Mouse (Mus musculus) MEL (cell line): ENCODE results near the gene Mef2d. TPM values are rescaled to one million over a fixed set of nuclear protein-coding genes. Genes with fewer than 3 reads are reported as not detected.

Experiments
- DNase-seq: peaks from one replicate; pipeline ENCODE4 v3.0.0; 2011; ENCODE audit warnings: low read depth, low spot score
- H3K27ac ChIP-seq: 2 replicates; pipeline ENCODE4 v1.5.1; 2012; ENCODE audit warnings: low read depth, mild to moderate bottlenecking, control low read depth, low read length, moderate library complexity; ENCODE audit not compliant: control insufficient read depth
- H3K27me3 ChIP-seq, 2 experiments: fragments of 150-350 bp in 1 of 2; sonication (generic) in 1 of 2; 2 replicates each; pipeline ENCODE4 v1.6.1; 2012; ENCODE audit warnings: low read length in 2 of 2, mild to moderate bottlenecking in 2 of 2, improper control_type of control experiment in 1 of 2, moderate library complexity in 1 of 2; ENCODE audit not compliant: insufficient read depth in 2 of 2, control insufficient read depth in 1 of 2
- H3K36me3 ChIP-seq, 2 experiments: 2 replicates each; pipeline ENCODE4 v1.6.1; 2012 to 2014; ENCODE audit warnings: low read length in 2 of 2, improper control_type of control experiment in 1 of 2, inconsistent platforms in 1 of 2, mild to moderate bottlenecking in 1 of 2; ENCODE audit not compliant: insufficient read depth in 2 of 2, control insufficient read depth in 1 of 2
- H3K4me1 ChIP-seq, 2 experiments: fragments of 150-350 bp in 1 of 2; sonication (generic) in 1 of 2; 2 replicates each; pipeline ENCODE4 v1.6.1; 2012; ENCODE audit warnings: low read length in 2 of 2, improper control_type of control experiment in 1 of 2, mild to moderate bottlenecking in 1 of 2; ENCODE audit not compliant: insufficient read depth in 2 of 2, control insufficient read depth in 1 of 2
- H3K4me3 ChIP-seq, 2 experiments: fragments of 150-350 bp in 1 of 2; sonication (generic) in 1 of 2; 2 replicates each; pipeline ENCODE4 v1.5.1; 2012; ENCODE audit warnings: low read depth in 2 of 2, low read length in 2 of 2, mild to moderate bottlenecking in 2 of 2, moderate library complexity in 2 of 2, control low read depth in 1 of 2, improper control_type of control experiment in 1 of 2; ENCODE audit not compliant: control insufficient read depth in 1 of 2, insufficient read depth in 1 of 2
- H3K79me2 ChIP-seq: 2 replicates; pipeline ENCODE4 v1.6.1; 2012; ENCODE audit warnings: mild to moderate bottlenecking, low read length, moderate library complexity; ENCODE audit not compliant: control insufficient read depth, poor library complexity, insufficient read depth
- H3K9ac ChIP-seq: 2 replicates; pipeline ENCODE4 v1.6.1; 2012; ENCODE audit warnings: low read depth, mild to moderate bottlenecking, control low read depth, low read length, moderate library complexity; ENCODE audit not compliant: control insufficient read depth, poor library complexity, severe bottlenecking
- H3K9me3 ChIP-seq: fragments of 150-350 bp; sonication (generic); replicated peaks from 2 replicates; pipeline ENCODE4 v1.6.1; 2012; ENCODE audit warnings: mild to moderate bottlenecking, low read length, improper control_type of control experiment, moderate library complexity; ENCODE audit not compliant: insufficient read depth
- BHLHE40 ChIP-seq: IDR thresholded peaks from 2 replicates; pipeline ENCODE4 v1.6.1; 2012; ENCODE audit warnings: low read depth, mild to moderate bottlenecking, inconsistent platforms, low read length, improper control_type of control experiment, borderline replicate concordance
- CTCF ChIP-seq, 3 experiments: IDR thresholded peaks in 2 of 3; conservative IDR thresholded peaks in 1 of 3; 2 replicates each; pipeline ENCODE4 v1.5.1; 2011 to 2012; ENCODE audit warnings: low read length in 3 of 3, low read depth in 2 of 3, mild to moderate bottlenecking in 2 of 3, improper control_type of control experiment in 1 of 3, inconsistent platforms in 1 of 3, mixed read lengths in 1 of 3, moderate library complexity in 1 of 3; ENCODE audit not compliant: control insufficient read depth in 1 of 3, insufficient read depth in 1 of 3, poor library complexity in 1 of 3, severe bottlenecking in 1 of 3
- ELF1 ChIP-seq: IDR thresholded peaks from 2 replicates; pipeline ENCODE4 v1.6.1; 2014; ENCODE audit warnings: low read depth, mild to moderate bottlenecking, inconsistent platforms, low read length, improper control_type of control experiment, moderate library complexity
- EP300 ChIP-seq, 2 experiments: IDR thresholded peaks; 2 replicates each; pipeline ENCODE4 v1.6.1; 2011; ENCODE audit warnings: improper control_type of control experiment in 2 of 2, low read length in 2 of 2, low read depth in 1 of 2, mild to moderate bottlenecking in 1 of 2
- HCFC1 ChIP-seq: IDR thresholded peaks from 2 replicates; pipeline ENCODE4 v1.6.1; 2012; ENCODE audit warnings: low read depth, mild to moderate bottlenecking, inconsistent platforms, low read length, improper control_type of control experiment, moderate library complexity
- JUND ChIP-seq: IDR thresholded peaks from 2 replicates; pipeline ENCODE4 v1.6.1; 2011; ENCODE audit warnings: low read depth, mild to moderate bottlenecking, improper control_type of control experiment, low read length
- MAZ ChIP-seq: IDR thresholded peaks from 2 replicates; pipeline ENCODE4 v1.6.1; 2012; ENCODE audit warnings: low read depth, mild to moderate bottlenecking, inconsistent platforms, low read length, improper control_type of control experiment
- MYB ChIP-seq: IDR thresholded peaks from 2 replicates; pipeline ENCODE4 v1.6.1; 2011; ENCODE audit warnings: mild to moderate bottlenecking, low read depth, low read length, improper control_type of control experiment
- MYC ChIP-seq: IDR thresholded peaks from 2 replicates; pipeline ENCODE4 v1.6.1; 2011; ENCODE audit warnings: low read depth, mild to moderate bottlenecking, low read length, improper control_type of control experiment, moderate library complexity
- POLR2A ChIP-seq, 2 experiments: IDR thresholded peaks; 2 replicates each; pipeline ENCODE4 v1.6.1; 2011 to 2012; ENCODE audit warnings: low read length in 2 of 2, mild to moderate bottlenecking in 2 of 2, control low read depth in 1 of 2, improper control_type of control experiment in 1 of 2, low read depth in 1 of 2, moderate library complexity in 1 of 2; ENCODE audit not compliant: control insufficient read depth in 1 of 2, insufficient read depth in 1 of 2, poor library complexity in 1 of 2
- RAD21 ChIP-seq: IDR thresholded peaks from 2 replicates; pipeline ENCODE4 v1.6.1; 2011; ENCODE audit warnings: mild to moderate bottlenecking, low read depth, low read length, improper control_type of control experiment
- RCOR1 ChIP-seq: IDR thresholded peaks from 2 replicates; pipeline ENCODE4 v1.6.1; 2012; ENCODE audit warnings: low read depth, mild to moderate bottlenecking, inconsistent platforms, low read length, improper control_type of control experiment
- SIN3A ChIP-seq: IDR thresholded peaks from 2 replicates; pipeline ENCODE4 v1.6.1; 2012; ENCODE audit warnings: low read length, improper control_type of control experiment, inconsistent platforms
- SMC3 ChIP-seq: IDR thresholded peaks from 2 replicates; pipeline ENCODE4 v1.6.1; 2011; ENCODE audit warnings: low read depth, low read length, improper control_type of control experiment
- USF2 ChIP-seq, 2 experiments: IDR thresholded peaks; 2 replicates each; pipeline ENCODE4 v1.6.1; 2011 to 2012; ENCODE audit warnings: improper control_type of control experiment in 2 of 2, low read length in 2 of 2, borderline replicate concordance in 1 of 2, inconsistent platforms in 1 of 2, low read depth in 1 of 2, mild to moderate bottlenecking in 1 of 2; ENCODE audit not compliant: insufficient read depth in 1 of 2
- ZC3H11A ChIP-seq: IDR thresholded peaks from 2 replicates; pipeline ENCODE4 v1.6.1; 2012; ENCODE audit warnings: low read depth, mild to moderate bottlenecking, inconsistent platforms, low read length, improper control_type of control experiment
- polyA plus RNA-seq, 2 experiments: library from polyadenylated mRNA; stranded (reverse) in 1 of 2; unstranded in 1 of 2; fragments of >175 nt in 1 of 2; fragments of >200 nt in 1 of 2; gene quantifications; 2 replicates each; pipeline versions ENCODE4 v1.2.1 to v1.2.4; 2012; ENCODE audit warnings: low replicate concordance in 2 of 2, low read depth in 1 of 2; ENCODE audit not compliant: insufficient read length in 2 of 2, insufficient read depth in 1 of 2, missing spikeins in 1 of 2
- total RNA-seq: library from RNA; depleted of rRNA; stranded (reverse); fragments of 300-350 nt; gene quantifications from 2 replicates; pipeline ENCODE4 v1.2.3, GENCODE M21; 2012

Gene Mef2d
- total and polyA plus RNA-seq, 3 experiments: 16.9 to 117 (median 71.4) TPM

DNA sequence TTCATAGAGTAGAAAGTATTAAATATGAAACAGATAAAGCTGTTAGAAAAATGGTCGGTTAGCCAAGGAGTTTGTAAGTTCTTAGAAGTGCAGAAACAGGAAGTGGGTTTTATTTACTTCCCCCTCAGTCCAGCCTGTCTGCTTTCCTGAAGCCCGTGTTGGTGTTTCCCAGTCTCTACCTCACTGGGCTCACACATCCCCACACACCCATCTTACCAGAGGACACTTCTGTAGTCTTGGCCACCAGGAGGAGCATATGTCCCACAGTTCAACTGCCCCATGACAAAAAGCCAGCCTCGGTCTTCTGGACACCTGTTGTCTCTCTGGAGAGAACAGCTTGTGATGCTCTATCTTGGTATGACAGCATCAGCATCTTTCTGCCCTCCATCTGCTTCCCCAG lies 49.0 kb downstream of the Mef2d start (continued):
- TF ChIP-seq ELF1: no peak

DNA sequence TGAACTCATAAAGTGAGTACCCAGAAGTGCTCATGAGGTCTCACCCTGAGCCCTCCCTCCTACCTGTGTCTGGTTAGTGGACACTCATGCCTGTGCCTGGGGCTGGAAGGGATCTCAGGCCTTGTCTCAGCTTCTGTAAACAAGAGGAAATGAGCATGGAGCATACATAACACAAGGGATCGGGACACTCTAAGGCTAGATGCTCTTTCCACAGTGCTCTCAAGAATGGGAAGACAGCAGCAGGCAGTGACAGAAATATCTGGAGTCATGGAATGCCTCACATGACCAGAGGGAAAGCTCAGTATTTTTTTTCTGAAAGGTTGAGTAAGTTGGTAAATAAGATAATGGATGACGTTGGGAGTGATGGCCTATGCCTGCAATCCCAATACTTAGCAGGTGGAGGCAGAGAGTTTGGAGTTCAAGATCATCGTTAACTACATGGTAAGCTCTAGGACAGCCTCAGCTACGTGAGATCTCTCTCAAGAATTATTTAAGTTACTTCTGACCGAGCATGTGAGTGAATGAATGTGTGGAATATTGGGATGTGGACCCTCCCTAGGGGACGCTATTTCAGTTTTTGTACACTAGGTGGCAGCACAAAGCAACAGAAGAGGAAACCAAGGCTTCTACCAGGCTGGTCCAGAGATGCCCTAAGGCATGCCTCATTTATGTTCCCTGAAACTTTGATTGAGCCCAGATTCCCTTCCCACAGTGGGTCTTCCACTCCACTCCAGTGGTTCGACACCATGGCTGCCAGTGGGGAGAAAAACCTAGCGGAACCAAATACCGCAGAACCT lies 49.8 kb downstream of the Mef2d start:
- Histone ChIP-seq H3K9me3 (no peaks in the 10 kb centered on the region), H3K79me2 (no peaks in the 10 kb centered on the region), H3K4me3 (no peak overlapping the region), H3K27ac (no peak overlapping the region), H3K27me3 (peaks cover 0 to 3% of the 10 kb centered on the region in 2 experiments; a peak in 2 of 4 replicates), H3K4me1 (peaks cover 0 to 3% of the 10 kb centered on the region in 2 experiments; a peak in 3 of 4 replicates), H3K9ac (no peak overlapping the region), H3K36me3 (peaks cover 0 to 3% of the 10 kb centered on the region in 2 experiments; a peak in 1 of 4 replicates)
- TF ChIP-seq SMC3 (peak; percentile 94), USF2 (IDR thresholded peaks at IDR 0.05; ENCODE audit: borderline replicate concordance in 1 of 2, insufficient read depth in 1 of 2, low read depth in 1 of 2, low read length in 2 of 2) (no peak), RAD21 (peak; percentile 91), CTCF (IDR thresholded peaks at IDR 0.05 in 2 of 3, conservative IDR thresholded peaks at IDR 0.05 in 1 of 3; ENCODE audit: control insufficient read depth in 1 of 3, insufficient read depth in 1 of 3, low read depth in 2 of 3, low read length in 3 of 3, poor library complexity in 1 of 3, severe bottlenecking in 1 of 3) (peak; percentile 74 to 99 (median 98)), MYC (0 out of 2 replicates have a peak, but pooled peaks have one; percentile 52), JUND (0 out of 2 replicates have a peak, but pooled peaks have one; percentile 43), HCFC1 (0 out of 2 replicates have a peak, but pooled peaks have one; percentile 16), MYB (no peak), MAZ (peak; percentile 40; the same call in 1 of the 2 replicates), RCOR1 (0 out of 2 replicates have a peak, but pooled peaks have one; percentile 11), BHLHE40 (0 out of 2 replicates have a peak, but pooled peaks have one; percentile 35), POLR2A (IDR thresholded peaks at IDR 0.05; ENCODE audit: control insufficient read depth in 1 of 2, insufficient read depth in 1 of 2, low read depth in 1 of 2, low read length in 2 of 2, poor library complexity in 1 of 2) (no peak), ZC3H11A (peak; percentile 79), SIN3A (peak; percentile 41; the same call in 1 of the 2 replicates), EP300 (IDR thresholded peaks at IDR 0.05; ENCODE audit: low read depth in 1 of 2, low read length in 2 of 2) (no peak)
- DNase-seq: peak; percentile 77
